Mouse (Mus musculus) lung, postnatal 0 days (tissue): ENCODE results near the gene Nutm1.

Source experiments
- CTCF ChIP-seq: IDR thresholded peaks from 2 replicates; pipeline ENCODE4 v1.5.1; 2016; ENCODE audit warnings: antibody characterized with exemption, mild to moderate bottlenecking
- EP300 ChIP-seq: IDR thresholded peaks from 2 replicates; pipeline ENCODE4 v1.6.1; 2016; ENCODE audit warnings: antibody characterized with exemption, mild to moderate bottlenecking, control low read depth

GRCm38 (mm10) chr2:112217614-112218013, 41.5 kb downstream of the Nutm1 start:
- TF ChIP-seq CTCF (no peak), EP300 (no peak)
